In genomic region chr2:44504273-44504672, GRCm38 (mm10) we compare ENCODE assay signal across 14 mouse cellular contexts.
DNase-seq lines count a peak whose midpoint lies in the region; ATAC-seq and TF ChIP-seq lines count a peak whose summit lies in the region.
"Had no signal": no experiment of that assay in that cellular context is flagged by ENCODE, and none has a peak within 500 bp of the region (broad histone marks: within the 10 kb centered on the region; RNA-seq: fewer than 3 reads in every experiment).

No protein-coding gene starts in this region.

- no peak overlapping the region for H3K27ac ChIP-seq in lung, embryonic 14.5 days (ENCODE audit: low read depth)
- H3K27ac ChIP-seq: neural tube, embryonic 13.5 days had no signal

- intact Hi-C loops in left cerebral cortex, postnatal 14 days (cut with DNase I): no loop called here

- DNase-seq in lung, embryonic 14.5 days: peak; percentile 57
- no peak for DNase-seq in lung, adult 2 months
- DNase-seq in embryo, embryonic 11 days: peak; percentile 21
- DNase-seq in kidney, adult 8-10 months: peak; percentile 41 to 45
- peak; percentile 9 for DNase-seq in lung, postnatal 14 days
- no peak for DNase-seq in spleen, postnatal 36 days (ENCODE audit: low spot score in 2 of 2)
- no peak for DNase-seq in thymus, adult 18-20 months
- no peak for DNase-seq in left cerebral cortex, postnatal 14 days (ENCODE audit: low spot score in 2 of 2)
- DNase-seq: cerebellum, postnatal 25 days; left cerebral cortex, postnatal 4 days; thymus, adult 2 months had no signal

- no peaks in the 10 kb centered on the region for H3K36me3 ChIP-seq in lung, embryonic 14.5 days (ENCODE audit: insufficient read depth)
- H3K36me3 ChIP-seq: neural tube, embryonic 13.5 days had no signal

- peak; percentile 38; the same call in 1 of the 2 replicates for ATAC-seq in lung, embryonic 14.5 days (ENCODE audit: insufficient read depth)
- ATAC-seq: forebrain, embryonic 14.5 days; intestine, embryonic 16.5 days had no signal

- H3K27me3 ChIP-seq in lung, embryonic 14.5 days (ENCODE audit: insufficient read depth, low read length): no peaks in the 10 kb centered on the region
- H3K27me3 ChIP-seq: neural tube, embryonic 13.5 days had no signal

- no peak for TF ChIP-seq CTCF in lung, embryonic 14.5 days (IDR thresholded peaks at IDR 0.05; ENCODE audit: low read depth)
- TF ChIP-seq CTCF in lung, adult 2 months (IDR thresholded peaks at IDR 0.05; ENCODE audit: insufficient read depth, low read length): no peak

- 72% methylated on average over 6 of the region's 6 CpGs for WGBS in lung, embryonic 14.5 days
- WGBS in lung, adult 2 months: 48% methylated on average over 6 of the region's 6 CpGs

- H3K4me2 ChIP-seq in lung, embryonic 14.5 days: no peak overlapping the region
- H3K4me2 ChIP-seq: neural tube, embryonic 13.5 days had no signal

- H3K9ac ChIP-seq in lung, embryonic 14.5 days: no peak overlapping the region
- H3K9ac ChIP-seq: neural tube, embryonic 13.5 days had no signal

- H3K9me3 ChIP-seq in lung, embryonic 14.5 days (ENCODE audit: low read depth, low read length): no peaks in the 10 kb centered on the region

- no peaks in the 10 kb centered on the region for H3K4me1 ChIP-seq in lung, embryonic 14.5 days (ENCODE audit: insufficient read depth)
- H3K4me1 ChIP-seq in lung, adult 2 months (ENCODE audit: control insufficient read depth, insufficient read depth, low read length): no peaks in the 10 kb centered on the region
- H3K4me1 ChIP-seq: neural tube, embryonic 13.5 days had no signal

- TF ChIP-seq POLR2A in lung, adult 2 months (IDR thresholded peaks at IDR 0.05; ENCODE audit: borderline replicate concordance, extremely low read depth, low read depth, low read length): no peak

- H3K4me3 ChIP-seq in lung, embryonic 14.5 days (ENCODE audit: low read depth, low read length): no peak overlapping the region
- H3K4me3 ChIP-seq in lung, adult 2 months (replicated peaks; ENCODE audit: extremely low read depth, low read depth, low read length): no peak overlapping the region
- H3K4me3 ChIP-seq: neural tube, embryonic 13.5 days had no signal

Comparison
In these comparisons a context has a peak if more than half of its experiments do, and no peak if none do; other contexts are left out.
1. DNase-seq: peak in lung, embryonic 14.5 days (single experiment), embryo, embryonic 11 days (single experiment), kidney, adult 8-10 months (2 of 2) and lung, postnatal 14 days (single experiment); none in lung, adult 2 months (single experiment), spleen, postnatal 36 days (0 of 2), thymus, adult 18-20 months (0 of 2) and left cerebral cortex, postnatal 14 days (0 of 2).